Mouse (Mus musculus) MEL (cell line): ENCODE data around the gene Rundc3b. TPM values are rescaled to one million over a fixed set of nuclear protein-coding genes. Genes with fewer than 3 reads are reported as not detected.
A peak's percentile ranks its signal among the peaks of the same experiment; 100 is the strongest.

Experiments used
- DNase-seq: peaks from one replicate; pipeline ENCODE4 v3.0.0; 2011; ENCODE audit warnings: low read depth, low spot score
- H3K27ac ChIP-seq: 2 replicates; pipeline ENCODE4 v1.5.1; 2012; ENCODE audit warnings: low read depth, mild to moderate bottlenecking, control low read depth, low read length, moderate library complexity; ENCODE audit not compliant: control insufficient read depth
- H3K27me3 ChIP-seq, 2 experiments: fragments of 150-350 bp in 1 of 2; sonication (generic) in 1 of 2; 2 replicates each; pipeline ENCODE4 v1.6.1; 2012; ENCODE audit warnings: low read length in 2 of 2, mild to moderate bottlenecking in 2 of 2, improper control_type of control experiment in 1 of 2, moderate library complexity in 1 of 2; ENCODE audit not compliant: insufficient read depth in 2 of 2, control insufficient read depth in 1 of 2
- H3K36me3 ChIP-seq, 2 experiments: 2 replicates each; pipeline ENCODE4 v1.6.1; 2012 to 2014; ENCODE audit warnings: low read length in 2 of 2, improper control_type of control experiment in 1 of 2, inconsistent platforms in 1 of 2, mild to moderate bottlenecking in 1 of 2; ENCODE audit not compliant: insufficient read depth in 2 of 2, control insufficient read depth in 1 of 2
- H3K4me1 ChIP-seq, 2 experiments: fragments of 150-350 bp in 1 of 2; sonication (generic) in 1 of 2; 2 replicates each; pipeline ENCODE4 v1.6.1; 2012; ENCODE audit warnings: low read length in 2 of 2, improper control_type of control experiment in 1 of 2, mild to moderate bottlenecking in 1 of 2; ENCODE audit not compliant: insufficient read depth in 2 of 2, control insufficient read depth in 1 of 2
- H3K4me3 ChIP-seq, 2 experiments: fragments of 150-350 bp in 1 of 2; sonication (generic) in 1 of 2; 2 replicates each; pipeline ENCODE4 v1.5.1; 2012; ENCODE audit warnings: low read depth in 2 of 2, low read length in 2 of 2, mild to moderate bottlenecking in 2 of 2, moderate library complexity in 2 of 2, control low read depth in 1 of 2, improper control_type of control experiment in 1 of 2; ENCODE audit not compliant: control insufficient read depth in 1 of 2, insufficient read depth in 1 of 2
- H3K79me2 ChIP-seq: 2 replicates; pipeline ENCODE4 v1.6.1; 2012; ENCODE audit warnings: mild to moderate bottlenecking, low read length, moderate library complexity; ENCODE audit not compliant: control insufficient read depth, poor library complexity, insufficient read depth
- H3K9ac ChIP-seq: 2 replicates; pipeline ENCODE4 v1.6.1; 2012; ENCODE audit warnings: low read depth, mild to moderate bottlenecking, control low read depth, low read length, moderate library complexity; ENCODE audit not compliant: control insufficient read depth, poor library complexity, severe bottlenecking
- H3K9me3 ChIP-seq: fragments of 150-350 bp; sonication (generic); replicated peaks from 2 replicates; pipeline ENCODE4 v1.6.1; 2012; ENCODE audit warnings: mild to moderate bottlenecking, low read length, improper control_type of control experiment, moderate library complexity; ENCODE audit not compliant: insufficient read depth
- BHLHE40 ChIP-seq: IDR thresholded peaks from 2 replicates; pipeline ENCODE4 v1.6.1; 2012; ENCODE audit warnings: low read depth, mild to moderate bottlenecking, inconsistent platforms, low read length, improper control_type of control experiment, borderline replicate concordance
- CHD1 ChIP-seq: IDR thresholded peaks from 2 replicates; pipeline ENCODE4 v1.6.1; 2012; ENCODE audit warnings: low read depth, mild to moderate bottlenecking, inconsistent platforms, low read length, improper control_type of control experiment
- CTCF ChIP-seq, 3 experiments: IDR thresholded peaks in 2 of 3; conservative IDR thresholded peaks in 1 of 3; 2 replicates each; pipeline ENCODE4 v1.5.1; 2011 to 2012; ENCODE audit warnings: low read length in 3 of 3, low read depth in 2 of 3, mild to moderate bottlenecking in 2 of 3, improper control_type of control experiment in 1 of 3, inconsistent platforms in 1 of 3, mixed read lengths in 1 of 3, moderate library complexity in 1 of 3; ENCODE audit not compliant: control insufficient read depth in 1 of 3, insufficient read depth in 1 of 3, poor library complexity in 1 of 3, severe bottlenecking in 1 of 3
- E2F4 ChIP-seq: IDR thresholded peaks from 2 replicates; pipeline ENCODE4 v1.6.1; 2011; ENCODE audit warnings: low read depth, low read length, improper control_type of control experiment, borderline replicate concordance
- EP300 ChIP-seq, 2 experiments: IDR thresholded peaks; 2 replicates each; pipeline ENCODE4 v1.6.1; 2011; ENCODE audit warnings: improper control_type of control experiment in 2 of 2, low read length in 2 of 2, low read depth in 1 of 2, mild to moderate bottlenecking in 1 of 2
- ETS1 ChIP-seq: IDR thresholded peaks from 2 replicates; pipeline ENCODE4 v1.6.1; 2012; ENCODE audit warnings: low read depth, mild to moderate bottlenecking, inconsistent platforms, low read length, improper control_type of control experiment, moderate library complexity
- GABPA ChIP-seq: IDR thresholded peaks from 2 replicates; pipeline ENCODE4 v1.6.1; 2012; ENCODE audit warnings: low read depth, mild to moderate bottlenecking, inconsistent platforms, low read length, improper control_type of control experiment, moderate library complexity
- HCFC1 ChIP-seq: IDR thresholded peaks from 2 replicates; pipeline ENCODE4 v1.6.1; 2012; ENCODE audit warnings: low read depth, mild to moderate bottlenecking, inconsistent platforms, low read length, improper control_type of control experiment, moderate library complexity
- JUND ChIP-seq: IDR thresholded peaks from 2 replicates; pipeline ENCODE4 v1.6.1; 2011; ENCODE audit warnings: low read depth, mild to moderate bottlenecking, improper control_type of control experiment, low read length
- MAFK ChIP-seq: IDR thresholded peaks from 2 replicates; pipeline ENCODE4 v1.6.1; 2011; ENCODE audit warnings: low read depth, mild to moderate bottlenecking, low read length, improper control_type of control experiment, borderline replicate concordance
- MAX ChIP-seq: IDR thresholded peaks from 2 replicates; pipeline ENCODE4 v1.6.1; 2011; ENCODE audit warnings: low read length, improper control_type of control experiment
- MXI1 ChIP-seq: IDR thresholded peaks from 2 replicates; pipeline ENCODE4 v1.6.1; 2011; ENCODE audit warnings: mild to moderate bottlenecking, low read depth, low read length, improper control_type of control experiment
- MYB ChIP-seq: IDR thresholded peaks from 2 replicates; pipeline ENCODE4 v1.6.1; 2011; ENCODE audit warnings: mild to moderate bottlenecking, low read depth, low read length, improper control_type of control experiment
- MYC ChIP-seq: IDR thresholded peaks from 2 replicates; pipeline ENCODE4 v1.6.1; 2011; ENCODE audit warnings: low read depth, mild to moderate bottlenecking, low read length, improper control_type of control experiment, moderate library complexity
- NELFE ChIP-seq: IDR thresholded peaks from 2 replicates; pipeline ENCODE4 v1.6.1; 2011; ENCODE audit warnings: low read depth, low read length, improper control_type of control experiment
- NRF1 ChIP-seq: IDR thresholded peaks from 2 replicates; pipeline ENCODE4 v1.6.1; 2014; ENCODE audit warnings: low read depth, mild to moderate bottlenecking, inconsistent platforms, low read length, improper control_type of control experiment, moderate library complexity; ENCODE audit not compliant: poor library complexity, insufficient read depth, severe bottlenecking
- POLR2AphosphoS5 ChIP-seq: IDR thresholded peaks from 2 replicates; pipeline ENCODE4 v1.6.1; 2012; ENCODE audit warnings: low read depth, borderline replicate concordance, mild to moderate bottlenecking, inconsistent platforms, low read length, moderate library complexity, mixed read lengths
- RCOR1 ChIP-seq: IDR thresholded peaks from 2 replicates; pipeline ENCODE4 v1.6.1; 2012; ENCODE audit warnings: low read depth, mild to moderate bottlenecking, inconsistent platforms, low read length, improper control_type of control experiment
- SMC3 ChIP-seq: IDR thresholded peaks from 2 replicates; pipeline ENCODE4 v1.6.1; 2011; ENCODE audit warnings: low read depth, low read length, improper control_type of control experiment
- TAL1 ChIP-seq: IDR thresholded peaks from 2 replicates; pipeline ENCODE4 v1.6.1; 2012; ENCODE audit warnings: mild to moderate bottlenecking, inconsistent platforms, low read length, moderate library complexity, mixed read lengths
- UBTF ChIP-seq: IDR thresholded peaks from 2 replicates; pipeline ENCODE4 v1.6.1; 2012; ENCODE audit warnings: low read depth, mild to moderate bottlenecking, inconsistent platforms, low read length, improper control_type of control experiment, moderate library complexity, borderline replicate concordance; ENCODE audit not compliant: insufficient read depth
- polyA plus RNA-seq, 2 experiments: library from polyadenylated mRNA; stranded (reverse) in 1 of 2; unstranded in 1 of 2; fragments of >175 nt in 1 of 2; fragments of >200 nt in 1 of 2; gene quantifications; 2 replicates each; pipeline versions ENCODE4 v1.2.1 to v1.2.4; 2012; ENCODE audit warnings: low replicate concordance in 2 of 2, low read depth in 1 of 2; ENCODE audit not compliant: insufficient read length in 2 of 2, insufficient read depth in 1 of 2, missing spikeins in 1 of 2
- total RNA-seq: library from RNA; depleted of rRNA; stranded (reverse); fragments of 300-350 nt; gene quantifications from 2 replicates; pipeline ENCODE4 v1.2.3, GENCODE M21; 2012; rRNA removed

The Rundc3b gene
- total and polyA plus RNA-seq, 3 experiments: not detected

- H3K4me1 ChIP-seq: no peaks in the 10 kb centered on the region
- no peaks in the 10 kb centered on the region; a peak in 1 of 4 replicates for H3K36me3 ChIP-seq
- H3K27me3 ChIP-seq: no peaks in the 10 kb centered on the region
- H3K4me3 ChIP-seq: no peak overlapping the region
- peak; percentile 17 for DNase-seq
- H3K79me2 ChIP-seq: no peaks in the 10 kb centered on the region
- TF ChIP-seq MXI1 (no peak), JUND (no peak), ETS1 (no peak), MYC (no peak), TAL1 (no peak), NRF1 (no peak), NELFE (no peak), SMC3 (no peak), CHD1 (no peak), MAX (no peak), GABPA (no peak), MAFK (no peak), EP300 (IDR thresholded peaks at IDR 0.05; ENCODE audit: low read depth in 1 of 2, low read length in 2 of 2) (no peak), BHLHE40 (no peak), CTCF (IDR thresholded peaks at IDR 0.05 in 2 of 3, conservative IDR thresholded peaks at IDR 0.05 in 1 of 3; ENCODE audit: control insufficient read depth in 1 of 3, insufficient read depth in 1 of 3, low read depth in 2 of 3, low read length in 3 of 3, poor library complexity in 1 of 3, severe bottlenecking in 1 of 3) (no peak)
- no peak overlapping the region for H3K9ac ChIP-seq
- no peak overlapping the region for H3K27ac ChIP-seq
- no peaks in the 10 kb centered on the region for H3K9me3 ChIP-seq
Observed at GRCm38 (mm10) chr5:8456561-8456960, 166.2 kb downstream of the Rundc3b start.

GRCm38 (mm10) chr5:8455565-8455964 is 167.2 kb downstream of the Rundc3b start:
- Histone ChIP-seq H3K79me2 (no peaks in the 10 kb centered on the region), H3K36me3 (no peaks in the 10 kb centered on the region; a peak in 1 of 4 replicates)
- no peak for TF ChIP-seq RCOR1
- no peak for TF ChIP-seq UBTF
- no peak for TF ChIP-seq MXI1
- TF ChIP-seq CHD1: no peak
- no peak for TF ChIP-seq POLR2AphosphoS5
- TF ChIP-seq E2F4: no peak
- no peak for TF ChIP-seq HCFC1
- TF ChIP-seq MYB: no peak
- no peak for TF ChIP-seq EP300 (IDR thresholded peaks at IDR 0.05; ENCODE audit: low read depth in 1 of 2, low read length in 2 of 2)
- TF ChIP-seq NRF1: no peak
- TF ChIP-seq, all 39 proteins: peak for 0
- Histone ChIP-seq H3K4me1 (no peaks in the 10 kb centered on the region), H3K27ac (no peak overlapping the region), H3K9me3 (no peaks in the 10 kb centered on the region), H3K9ac (no peak overlapping the region), H3K4me3 (no peak overlapping the region), H3K27me3 (no peaks in the 10 kb centered on the region)
- DNase-seq: no peak

Other genes starting within 250 kb of the Rundc3b start
- 53.9 and 71.8 TPM in 2 replicates for gene Dbf4, start 200.2 kb downstream of the Rundc3b start, total RNA-seq
- 10 to 100 TPM in 1 of 2 experiments, not detected in 1; 71.4 TPM for gene Dbf4, start 200.2 kb downstream of the Rundc3b start, polyA plus RNA-seq
- 3.2 and 3.3 TPM in 2 replicates for gene Slc25a40, start 200.1 kb downstream of the Rundc3b start, total RNA-seq
- gene Slc25a40, start 200.1 kb downstream of the Rundc3b start, polyA plus RNA-seq: 1 to 10 TPM in 1 of 2 experiments, not detected in 1; 6.0 TPM
- not detected in 2 replicates for gene Abcb1a, start 37.1 kb upstream of the Rundc3b start, total RNA-seq
- not detected for gene Abcb1a, start 37.1 kb upstream of the Rundc3b start, polyA plus RNA-seq
- gene Abcb1b, start 175.2 kb upstream of the Rundc3b start, total RNA-seq: not detected in 2 replicates
- gene Abcb1b, start 175.2 kb upstream of the Rundc3b start, polyA plus RNA-seq: not detected